Mouse (Mus musculus) midbrain, postnatal 0 days (tissue): ENCODE data around the gene Casq2. TPM values are rescaled to one million over a fixed set of nuclear protein-coding genes. Genes with fewer than 3 reads are reported as not detected.

Source experiments
- ATAC-seq: fragments of 200-750 bp; cut with Nextera tagmentation; 2 replicates; pipeline ENCODE4 v1.8.0; 2017; ENCODE audit warnings: moderate number of reproducible peaks, mild to moderate bottlenecking, moderate TSS enrichment, moderate library complexity; ENCODE audit not compliant: low FRiP score
- DNase-seq: peaks from one replicate; pipeline ENCODE4 v3.0.0-alpha.2; 2015; ENCODE audit warnings: low spot score
- H3K27ac ChIP-seq: fragments of 300-500 bp; sonication (generic); 2 replicates; pipeline ENCODE4 v1.5.1; 2014; ENCODE audit warnings: low read depth, mild to moderate bottlenecking, low read length, mixed read lengths
- H3K27me3 ChIP-seq: fragments of 300-500 bp; sonication (generic); 2 replicates; pipeline ENCODE4 v1.6.1; 2014; ENCODE audit warnings: low read length, control low read depth, mixed read lengths; ENCODE audit not compliant: insufficient read depth
- H3K36me3 ChIP-seq: fragments of 300-500 bp; sonication (generic); 2 replicates; pipeline ENCODE4 v1.6.1; 2014; ENCODE audit warnings: low read length, control low read depth, mixed read lengths; ENCODE audit not compliant: insufficient read depth
- H3K4me1 ChIP-seq: fragments of 300-500 bp; sonication (generic); 2 replicates; pipeline ENCODE4 v1.6.1; 2014; ENCODE audit warnings: mild to moderate bottlenecking, control low read depth, antibody characterized with exemption, low read length, mixed read lengths; ENCODE audit not compliant: insufficient read depth
- H3K4me2 ChIP-seq: fragments of 300-500 bp; sonication (generic); 2 replicates; pipeline ENCODE4 v1.6.1; 2014; ENCODE audit warnings: low read depth, mild to moderate bottlenecking, low read length, mixed read lengths; ENCODE audit not compliant: poor library complexity, severe bottlenecking
- H3K4me3 ChIP-seq: fragments of 300-500 bp; sonication (generic); 2 replicates; pipeline ENCODE4 v1.5.1; 2014; ENCODE audit warnings: low read depth, mild to moderate bottlenecking, low read length, moderate library complexity
- H3K9ac ChIP-seq: fragments of 300-500 bp; sonication (generic); replicated peaks from 2 replicates; pipeline ENCODE4 v1.6.1; 2014; ENCODE audit warnings: mild to moderate bottlenecking, low read length, moderate library complexity, mixed read lengths; ENCODE audit not compliant: poor library complexity, severe bottlenecking
- H3K9me3 ChIP-seq: fragments of 300-500 bp; sonication (generic); 2 replicates; pipeline ENCODE4 v1.6.1; 2016; ENCODE audit warnings: low read length, control low read depth
- CTCF ChIP-seq: IDR thresholded peaks from 2 replicates; pipeline ENCODE4 v1.5.1; 2016; ENCODE audit warnings: antibody characterized with exemption, mild to moderate bottlenecking
- WGBS: fragments of 180-500 bp; shearing (Covaris S2); extraction: QIAGEN DNeasy Blood & Tissue Kit; methylation state at CpG from one replicate; pipeline ENCODE4 v1.1.7; 2014; 5-methylcytosine and 5-hydroxymethylcytosine counted together
- polyA plus RNA-seq: library from polyadenylated mRNA; unstranded; fragments of >200 nt; fragmentation: Nextera tagmentation; extraction: Ambion mirVana; gene quantifications from 2 replicates; pipeline ENCODE4 v1.2.1, GENCODE M21; 2015
- total RNA-seq: library from RNA; depleted of rRNA; stranded (reverse); fragments of >200 nt; gene quantifications from 2 replicates; pipeline ENCODE4 v1.2.3, GENCODE M21; 2014

Casq2 gene
- total and polyA plus RNA-seq, 2 experiments from 2014 or later: 0.84 to 0.93 TPM

DNA sequence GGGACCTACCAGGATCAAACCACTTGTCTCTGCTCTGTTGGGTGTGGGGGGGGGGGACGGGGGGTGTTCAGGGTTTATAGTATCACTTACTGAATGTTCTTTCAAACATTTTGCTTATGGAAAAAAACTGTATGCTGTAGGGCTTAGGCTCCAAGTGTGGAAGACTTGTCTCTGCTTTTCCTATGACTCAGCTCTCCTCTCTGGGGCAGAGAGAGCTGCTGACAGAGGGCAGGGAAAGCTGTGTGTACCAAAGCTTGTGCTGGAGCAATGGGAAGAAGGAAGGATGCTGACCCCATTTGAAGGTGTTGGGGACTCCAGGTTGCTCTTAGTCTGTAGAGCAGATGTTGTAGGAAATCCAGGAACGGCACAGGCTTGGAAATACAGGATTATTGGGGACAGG is 55.2 kb downstream of the Casq2 start:
- no peak overlapping the region for H3K4me2 ChIP-seq

DNA sequence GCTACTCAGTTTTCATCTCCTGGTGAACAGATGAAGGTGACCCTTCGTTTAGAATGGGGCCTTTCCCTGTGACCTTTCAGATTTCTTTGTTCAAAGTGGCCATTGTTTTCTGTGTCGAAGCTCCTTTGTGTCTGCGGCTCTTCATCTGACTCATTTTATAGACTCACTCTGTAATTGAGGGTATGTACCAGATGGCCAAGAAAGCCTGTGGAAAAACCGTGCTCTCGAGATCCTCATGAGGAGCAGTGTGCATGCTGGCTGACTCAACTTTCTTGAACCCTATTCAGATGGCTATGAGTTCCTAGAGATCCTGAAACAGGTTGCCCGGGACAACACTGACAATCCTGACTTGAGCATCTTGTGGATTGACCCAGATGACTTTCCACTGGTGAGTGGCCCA is 55.7 kb downstream of the Casq2 start:
- no peak for DNase-seq

More for the DNA sequence above, 55.2 kb downstream of the Casq2 start:
- no peak overlapping the region for H3K27ac ChIP-seq
- WGBS: 66% methylated on average over 2 of the region's 2 CpGs
- no peak overlapping the region for H3K4me3 ChIP-seq
- DNase-seq (no peak), ATAC-seq (no peak)
- no peaks in the 10 kb centered on the region for H3K9me3 ChIP-seq
- no peak for TF ChIP-seq CTCF
- H3K4me1 ChIP-seq: no peaks in the 10 kb centered on the region
- H3K27me3 ChIP-seq: no peaks in the 10 kb centered on the region
- no peak overlapping the region for H3K9ac ChIP-seq
- H3K36me3 ChIP-seq: no peaks in the 10 kb centered on the region

DNA sequence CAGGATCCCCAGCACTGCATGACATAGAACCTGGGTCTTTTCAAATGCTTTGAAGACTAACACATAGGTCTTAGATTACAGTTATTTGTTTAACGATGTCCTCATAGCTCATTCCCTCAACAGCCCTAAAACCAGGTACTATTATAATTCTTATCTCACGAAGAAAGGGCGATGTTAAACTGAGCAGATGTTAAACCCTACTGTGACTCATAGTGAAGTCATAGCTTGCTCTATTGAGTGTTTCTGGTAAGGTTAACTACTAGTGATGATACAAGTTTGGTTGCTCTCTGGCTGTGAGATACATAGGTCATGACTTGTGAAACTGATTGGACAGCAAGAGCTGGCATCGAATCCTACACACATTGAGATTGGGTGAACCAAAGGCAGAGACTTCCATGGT is 56.7 kb downstream of the Casq2 start:
- 98% methylated on average over 4 of the region's 4 CpGs for WGBS

More for the DNA sequence above, 55.7 kb downstream of the Casq2 start:
- Histone ChIP-seq H3K27ac (no peak overlapping the region), H3K4me2 (no peak overlapping the region), H3K4me3 (no peak overlapping the region), H3K36me3 (no peaks in the 10 kb centered on the region), H3K9ac (no peak overlapping the region), H3K27me3 (no peaks in the 10 kb centered on the region), H3K9me3 (no peaks in the 10 kb centered on the region), H3K4me1 (peaks cover 4% of the 10 kb centered on the region; the same call in 1 of the 2 replicates)
- 59% methylated on average over 6 of the region's 6 CpGs for WGBS
- TF ChIP-seq CTCF: no peak
- no peak for ATAC-seq

DNA sequence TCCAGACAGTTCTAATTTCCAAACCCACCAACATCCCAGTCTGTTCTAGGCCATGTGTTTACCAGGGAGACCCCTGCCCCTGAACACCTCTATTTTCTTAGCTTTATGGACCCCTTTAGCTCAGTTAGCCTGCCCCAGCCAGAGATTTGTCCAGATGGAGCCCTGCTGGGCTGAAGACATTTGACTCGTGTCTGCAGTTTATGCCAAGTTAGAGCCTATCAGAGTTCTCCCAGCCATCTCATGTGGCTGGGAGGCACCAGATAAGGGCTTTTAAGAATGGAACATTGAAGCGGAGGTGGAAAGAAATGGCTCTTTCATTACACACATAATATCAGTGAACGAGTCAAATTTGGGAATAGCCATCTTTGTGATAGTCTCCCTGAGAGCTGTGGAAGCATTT is 57.3 kb downstream of the Casq2 start:
- Histone ChIP-seq H3K4me1 (peaks cover 7% of the 10 kb centered on the region; the same call in 1 of the 2 replicates), H3K27ac (no peak overlapping the region), H3K4me2 (no peak overlapping the region), H3K27me3 (no peaks in the 10 kb centered on the region), H3K36me3 (no peaks in the 10 kb centered on the region), H3K9ac (no peak overlapping the region), H3K9me3 (no peaks in the 10 kb centered on the region), H3K4me3 (no peak overlapping the region)
- DNase-seq: no peak
- ATAC-seq: no peak
- no peak for TF ChIP-seq CTCF
- WGBS: 84% methylated on average over 3 of the region's 3 CpGs

More for the DNA sequence above, 56.7 kb downstream of the Casq2 start:
- DNase-seq: no peak
- Histone ChIP-seq H3K9me3 (no peaks in the 10 kb centered on the region), H3K36me3 (no peaks in the 10 kb centered on the region), H3K4me2 (no peak overlapping the region), H3K4me1 (peaks cover 7% of the 10 kb centered on the region; the same call in 1 of the 2 replicates), H3K4me3 (no peak overlapping the region), H3K27ac (no peak overlapping the region), H3K9ac (no peak overlapping the region), H3K27me3 (no peaks in the 10 kb centered on the region)
- ATAC-seq: no peak
- TF ChIP-seq CTCF: no peak

DNA sequence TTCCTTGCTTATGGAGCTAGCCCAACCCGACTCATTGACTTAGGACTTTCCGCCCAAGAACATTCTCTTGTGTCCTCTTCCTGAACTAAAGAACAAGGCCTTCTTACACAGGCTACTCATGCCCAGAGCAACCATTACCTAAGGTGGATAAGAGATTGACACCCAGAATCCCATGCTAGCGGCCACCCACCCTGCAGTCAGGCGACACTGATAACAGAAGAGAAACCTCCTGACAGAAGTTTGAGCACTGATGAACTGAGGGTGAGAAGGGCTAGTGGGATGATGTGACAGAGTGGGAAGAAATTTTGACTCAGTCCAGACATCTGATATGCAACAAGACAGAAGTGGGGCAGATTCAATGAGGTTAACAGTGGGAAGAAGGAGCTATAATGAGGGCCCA is 58.2 kb downstream of the Casq2 start:
- Histone ChIP-seq H3K9me3 (no peaks in the 10 kb centered on the region), H3K4me2 (no peak overlapping the region), H3K4me1 (peaks cover 7% of the 10 kb centered on the region; the same call in 1 of the 2 replicates), H3K4me3 (no peak overlapping the region), H3K27ac (no peak overlapping the region), H3K36me3 (no peaks in the 10 kb centered on the region), H3K9ac (no peak overlapping the region), H3K27me3 (no peaks in the 10 kb centered on the region)
- WGBS: 97% methylated on average over 4 of the region's 4 CpGs
- no peak for TF ChIP-seq CTCF
- DNase-seq: no peak
- ATAC-seq: no peak

DNA sequence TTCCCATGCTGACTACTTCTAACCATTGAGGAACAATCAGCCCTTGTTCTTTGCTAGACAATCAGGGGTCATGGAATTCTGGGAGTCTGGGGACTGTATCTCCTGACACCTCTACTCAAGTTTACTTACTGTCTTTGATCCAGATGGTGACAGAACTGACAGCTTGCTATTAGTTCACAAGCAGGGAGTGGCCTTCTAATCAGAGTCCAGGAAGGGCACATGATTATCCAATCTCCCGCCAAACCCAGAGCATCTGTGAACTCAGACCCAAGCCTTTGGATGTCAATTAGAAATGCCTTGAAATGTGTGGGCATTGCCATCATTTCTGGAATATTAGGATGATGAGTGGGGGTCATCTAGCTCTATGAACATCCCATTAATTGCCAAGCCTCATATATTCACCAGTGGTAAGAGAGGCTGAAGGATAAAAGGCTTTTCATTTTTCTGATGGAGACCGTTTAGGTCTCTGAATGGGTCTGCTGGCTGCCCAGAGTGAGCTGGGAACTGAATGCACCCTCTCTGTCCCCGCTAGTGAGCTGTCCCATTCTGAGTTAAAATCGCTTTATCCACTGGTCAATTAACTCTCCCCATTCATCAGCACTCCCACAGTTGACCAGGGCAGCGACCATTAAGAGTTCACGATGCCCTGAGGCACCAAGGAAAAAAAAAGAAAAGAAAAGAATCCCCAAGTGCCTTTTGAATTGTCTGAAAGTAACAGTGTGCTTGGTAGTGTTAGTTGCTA is 59.6 kb downstream of the Casq2 start:
- Histone ChIP-seq H3K4me2 (no peak overlapping the region), H3K27ac (no peak overlapping the region), H3K9me3 (no peaks in the 10 kb centered on the region), H3K4me3 (no peak overlapping the region), H3K4me1 (peaks cover 7% of the 10 kb centered on the region; the same call in 1 of the 2 replicates), H3K36me3 (no peaks in the 10 kb centered on the region), H3K27me3 (no peaks in the 10 kb centered on the region), H3K9ac (no peak overlapping the region)
- DNase-seq (no peak), ATAC-seq (no peak)
- WGBS: 45% methylated on average over 6 of the region's 6 CpGs
- TF ChIP-seq CTCF: no peak
